Mouse (Mus musculus): ENCODE results near the gene Cuedc2. TPM values are rescaled to one million over a fixed set of nuclear protein-coding genes. Genes with fewer than 3 reads are reported as not detected.

Gene Cuedc2
- polyA plus RNA-seq, 1 experiment from 2014 or later: 221 TPM

- Histone ChIP-seq H3K9me3 (ENCODE audit: control insufficient read depth, low read length) (no peaks in the 10 kb centered on the region), H3K36me3 (ENCODE audit: control insufficient read depth, insufficient read depth, low read length) (peaks cover 14% of the 10 kb centered on the region), H3K9ac (ENCODE audit: low read length) (no peak overlapping the region), H3K4me2 (no peak overlapping the region), H3K4me1 (ENCODE audit: control insufficient read depth, insufficient read depth, low read length) (no peaks in the 10 kb centered on the region), H3K27ac (ENCODE audit: low read depth, low read length) (no peak overlapping the region), H3K4me3 (ENCODE audit: low read depth, low read length) (no peak overlapping the region), H3K27me3 (ENCODE audit: control insufficient read depth, insufficient read depth, low read length) (no peaks in the 10 kb centered on the region)
- 81% methylated on average over 3 of the region's 3 CpGs for WGBS
- DNase-seq (ENCODE audit: low spot score, missing footprints) (no peak), ATAC-seq (ENCODE audit: low FRiP score) (no peak)
Observed at GRCm38 (mm10) chr19:46287566-46287965, 50.9 kb downstream of the Cuedc2 start.

- no peak for ATAC-seq (ENCODE audit: low FRiP score)
- no peak overlapping the region for H3K27ac ChIP-seq (ENCODE audit: low read depth, low read length)
- no peak overlapping the region for H3K4me3 ChIP-seq (ENCODE audit: low read depth, low read length)
- H3K36me3 ChIP-seq (ENCODE audit: control insufficient read depth, insufficient read depth, low read length): peaks cover 19% of the 10 kb centered on the region
- no peak for DNase-seq (ENCODE audit: low spot score, missing footprints)
- no peaks in the 10 kb centered on the region for H3K4me1 ChIP-seq (ENCODE audit: control insufficient read depth, insufficient read depth, low read length)
- no peak overlapping the region for H3K4me2 ChIP-seq
- H3K9me3 ChIP-seq (ENCODE audit: control insufficient read depth, low read length): no peaks in the 10 kb centered on the region
- H3K9ac ChIP-seq (ENCODE audit: low read length): no peak overlapping the region
- WGBS: 87% methylated on average over 3 of the region's 3 CpGs
- H3K27me3 ChIP-seq (ENCODE audit: control insufficient read depth, insufficient read depth, low read length): no peaks in the 10 kb centered on the region
Observed at GRCm38 (mm10) chr19:46286926-46287325, 51.6 kb downstream of the Cuedc2 start.

- Histone ChIP-seq H3K27me3 (ENCODE audit: control insufficient read depth, insufficient read depth, low read length) (no peaks in the 10 kb centered on the region), H3K9ac (ENCODE audit: low read length) (no peak overlapping the region), H3K4me2 (no peak overlapping the region), H3K36me3 (ENCODE audit: control insufficient read depth, insufficient read depth, low read length) (peaks cover 19% of the 10 kb centered on the region), H3K4me3 (ENCODE audit: low read depth, low read length) (no peak overlapping the region), H3K27ac (ENCODE audit: low read depth, low read length) (no peak overlapping the region), H3K9me3 (ENCODE audit: control insufficient read depth, low read length) (no peaks in the 10 kb centered on the region), H3K4me1 (ENCODE audit: control insufficient read depth, insufficient read depth, low read length) (no peaks in the 10 kb centered on the region)
- DNase-seq (ENCODE audit: low spot score, missing footprints) (no peak), ATAC-seq (ENCODE audit: low FRiP score) (no peak)
- 96% methylated on average over 6 of the region's 6 CpGs for WGBS
Observed at GRCm38 (mm10) chr19:46286047-46286446, 52.5 kb downstream of the Cuedc2 start.

GRCm38 (mm10) chr19:46285631-46286030, 52.9 kb downstream of the Cuedc2 start:
- ATAC-seq (ENCODE audit: low FRiP score) (no peak), DNase-seq (ENCODE audit: low spot score, missing footprints) (no peak)
- 88% methylated on average over 7 of the region's 7 CpGs for WGBS
- no peak overlapping the region for H3K4me2 ChIP-seq
- no peaks in the 10 kb centered on the region for H3K9me3 ChIP-seq (ENCODE audit: control insufficient read depth, low read length)
- H3K36me3 ChIP-seq (ENCODE audit: control insufficient read depth, insufficient read depth, low read length): peaks cover 19% of the 10 kb centered on the region
- H3K27me3 ChIP-seq (ENCODE audit: control insufficient read depth, insufficient read depth, low read length): no peaks in the 10 kb centered on the region
- H3K4me3 ChIP-seq (ENCODE audit: low read depth, low read length): no peak overlapping the region
- no peak overlapping the region for H3K27ac ChIP-seq (ENCODE audit: low read depth, low read length)
- no peak overlapping the region for H3K9ac ChIP-seq (ENCODE audit: low read length)
- H3K4me1 ChIP-seq (ENCODE audit: control insufficient read depth, insufficient read depth, low read length): no peaks in the 10 kb centered on the region

- no peak overlapping the region for H3K4me3 ChIP-seq (ENCODE audit: low read depth, low read length)
- ATAC-seq (ENCODE audit: low FRiP score) (no peak), DNase-seq (ENCODE audit: low spot score, missing footprints) (no peak)
- no peaks in the 10 kb centered on the region for H3K9me3 ChIP-seq (ENCODE audit: control insufficient read depth, low read length)
- H3K27ac ChIP-seq (ENCODE audit: low read depth, low read length): no peak overlapping the region
- no peaks in the 10 kb centered on the region for H3K4me1 ChIP-seq (ENCODE audit: control insufficient read depth, insufficient read depth, low read length)
- H3K36me3 ChIP-seq (ENCODE audit: control insufficient read depth, insufficient read depth, low read length): peaks cover 19% of the 10 kb centered on the region
- H3K9ac ChIP-seq (ENCODE audit: low read length): no peak overlapping the region
- H3K27me3 ChIP-seq (ENCODE audit: control insufficient read depth, insufficient read depth, low read length): no peaks in the 10 kb centered on the region
- H3K4me2 ChIP-seq: no peak overlapping the region
- WGBS: 94% methylated on average over 4 of the region's 4 CpGs
Observed at GRCm38 (mm10) chr19:46284686-46285085, 53.8 kb downstream of the Cuedc2 start.

- H3K9me3 ChIP-seq (ENCODE audit: control insufficient read depth, low read length): no peaks in the 10 kb centered on the region
- H3K9ac ChIP-seq (ENCODE audit: low read length): no peak overlapping the region
- no peak overlapping the region for H3K4me2 ChIP-seq
- ATAC-seq (ENCODE audit: low FRiP score): no peak
- peaks cover 24% of the 10 kb centered on the region for H3K36me3 ChIP-seq (ENCODE audit: control insufficient read depth, insufficient read depth, low read length)
- no peak overlapping the region for H3K27ac ChIP-seq (ENCODE audit: low read depth, low read length)
- no peaks in the 10 kb centered on the region for H3K27me3 ChIP-seq (ENCODE audit: control insufficient read depth, insufficient read depth, low read length)
- WGBS: 93% methylated on average over 11 of the region's 11 CpGs
- H3K4me3 ChIP-seq (ENCODE audit: low read depth, low read length): no peak overlapping the region
- H3K4me1 ChIP-seq (ENCODE audit: control insufficient read depth, insufficient read depth, low read length): no peaks in the 10 kb centered on the region
- DNase-seq (ENCODE audit: low spot score, missing footprints): no peak
Observed at GRCm38 (mm10) chr19:46282081-46282849, 56.2 kb downstream of the Cuedc2 start.

MicroRNAs encoded within 50 kb of the gene (microRNA counts, 519-probe panel; counts per million panel counts)
- not detected for microRNA mmu-miR-146b

Small RNA genes within 50 kb of the gene (microRNA-seq; reads per million reads assigned to microRNA genes)
- 1.3 reads per million for gene Mir146b

Other genes starting within 250 kb of the Cuedc2 start
- not detected in 2 replicates for gene Elovl3, start 206.8 kb downstream of the Cuedc2 start, polyA plus RNA-seq (2014; fragmentation: Nextera tagmentation; extraction: Ambion mirVana)
- gene Pitx3, start 190.4 kb downstream of the Cuedc2 start, polyA plus RNA-seq (2014; fragmentation: Nextera tagmentation; extraction: Ambion mirVana): 0.18 and 0.39 TPM in 2 replicates
- 36.6 and 42.6 TPM in 2 replicates for gene Gbf1, start 186.2 kb downstream of the Cuedc2 start, polyA plus RNA-seq (2014; fragmentation: Nextera tagmentation; extraction: Ambion mirVana)
- 3.2 and 3.9 TPM in 2 replicates for gene Nfkb2, start 34.4 kb downstream of the Cuedc2 start, polyA plus RNA-seq (2014; fragmentation: Nextera tagmentation; extraction: Ambion mirVana)
- 10.7 and 11.0 TPM in 2 replicates for gene Psd, start 11.5 kb downstream of the Cuedc2 start, polyA plus RNA-seq (2014; fragmentation: Nextera tagmentation; extraction: Ambion mirVana)
- 20.0 and 25.5 TPM in 2 replicates for gene Fbxl15, start 10.5 kb downstream of the Cuedc2 start, polyA plus RNA-seq (2014; fragmentation: Nextera tagmentation; extraction: Ambion mirVana)
- 4.3 and 5.5 TPM in 2 replicates for gene Mfsd13a, start 2.4 kb upstream of the Cuedc2 start, polyA plus RNA-seq (2014; fragmentation: Nextera tagmentation; extraction: Ambion mirVana)
- gene 2310034G01Rik, start 11.6 kb upstream of the Cuedc2 start, polyA plus RNA-seq (2014; fragmentation: Nextera tagmentation; extraction: Ambion mirVana): 1.2 and 1.6 TPM in 2 replicates
- gene Actr1a, start 57.0 kb upstream of the Cuedc2 start, polyA plus RNA-seq (2014; fragmentation: Nextera tagmentation; extraction: Ambion mirVana): 228 and 233 TPM in 2 replicates
- 33.7 and 38.7 TPM in 2 replicates for gene Sufu, start 58.2 kb upstream of the Cuedc2 start, polyA plus RNA-seq (2014; fragmentation: Nextera tagmentation; extraction: Ambion mirVana)
- 28.6 and 31.7 TPM in 2 replicates for gene Trim8, start 163.0 kb upstream of the Cuedc2 start, polyA plus RNA-seq (2014; fragmentation: Nextera tagmentation; extraction: Ambion mirVana)
- 155 and 160 TPM in 2 replicates for gene Arl3, start 234.5 kb upstream of the Cuedc2 start, polyA plus RNA-seq (2014; fragmentation: Nextera tagmentation; extraction: Ambion mirVana)
- gene Sfxn2, start 234.7 kb upstream of the Cuedc2 start, polyA plus RNA-seq (2014; fragmentation: Nextera tagmentation; extraction: Ambion mirVana): 12.1 and 12.7 TPM in 2 replicates

Measured in midbrain, embryonic 11.5 days (tissue).